Mouse (Mus musculus) midbrain, embryonic 15.5 days (tissue): Measurements from ENCODE around the gene Agbl4. TPM values are rescaled to one million over a fixed set of nuclear protein-coding genes. Genes with fewer than 3 reads are reported as not detected.
"Not testable (repeated sequence)": the region's sequence is repeated elsewhere in the genome, so short reads cannot be mapped to it uniquely, and the experiment has no call there.

Source experiments
- ATAC-seq: fragments of 200-750 bp; cut with Nextera tagmentation; replicated peaks from 2 replicates; pipeline ENCODE4 v1.8.0; 2017; ENCODE audit warnings: moderate TSS enrichment
- H3K27ac ChIP-seq: fragments of 300-500 bp; sonication (generic); 2 replicates; pipeline ENCODE4 v1.5.1; 2015; ENCODE audit warnings: mild to moderate bottlenecking, inconsistent platforms
- H3K27me3 ChIP-seq: fragments of 300-500 bp; sonication (generic); replicated peaks from 2 replicates; pipeline ENCODE4 v1.6.1; 2015; ENCODE audit warnings: inconsistent platforms
- H3K36me3 ChIP-seq: fragments of 300-500 bp; sonication (generic); replicated peaks from 2 replicates; pipeline ENCODE4 v1.6.1; 2015; ENCODE audit warnings: inconsistent platforms
- H3K4me1 ChIP-seq: fragments of 300-500 bp; sonication (generic); 2 replicates; pipeline ENCODE4 v1.6.1; 2015; ENCODE audit warnings: inconsistent platforms
- H3K4me2 ChIP-seq: fragments of 300-500 bp; sonication (generic); 2 replicates; pipeline ENCODE4 v1.6.1; 2015; ENCODE audit warnings: inconsistent platforms, mild to moderate bottlenecking, moderate library complexity
- H3K4me3 ChIP-seq: fragments of 300-500 bp; sonication (generic); 2 replicates; pipeline ENCODE4 v1.5.1; 2015; ENCODE audit warnings: mild to moderate bottlenecking, inconsistent platforms
- H3K9ac ChIP-seq: fragments of 300-500 bp; sonication (generic); 2 replicates; pipeline ENCODE4 v1.6.1; 2015; ENCODE audit warnings: mild to moderate bottlenecking, inconsistent platforms
- H3K9me3 ChIP-seq: fragments of 300-500 bp; sonication (generic); 2 replicates; pipeline ENCODE4 v1.6.1; 2016; ENCODE audit warnings: inconsistent platforms
- WGBS: fragments of 180-500 bp; shearing (Covaris S2); methylation state at CpG from one replicate; pipeline ENCODE4 v1.1.7; 2015; ENCODE audit warnings: mixed read lengths; 5-methylcytosine and 5-hydroxymethylcytosine counted together
- polyA plus RNA-seq: library from polyadenylated mRNA; unstranded; fragments of >200 nt; fragmentation: Nextera tagmentation; extraction: Ambion mirVana; gene quantifications from 2 replicates; pipeline ENCODE4 v1.2.1, GENCODE M21; 2015

Agbl4 gene
- polyA plus RNA-seq, 1 experiment from 2014 or later = 2.7 TPM

DNA sequence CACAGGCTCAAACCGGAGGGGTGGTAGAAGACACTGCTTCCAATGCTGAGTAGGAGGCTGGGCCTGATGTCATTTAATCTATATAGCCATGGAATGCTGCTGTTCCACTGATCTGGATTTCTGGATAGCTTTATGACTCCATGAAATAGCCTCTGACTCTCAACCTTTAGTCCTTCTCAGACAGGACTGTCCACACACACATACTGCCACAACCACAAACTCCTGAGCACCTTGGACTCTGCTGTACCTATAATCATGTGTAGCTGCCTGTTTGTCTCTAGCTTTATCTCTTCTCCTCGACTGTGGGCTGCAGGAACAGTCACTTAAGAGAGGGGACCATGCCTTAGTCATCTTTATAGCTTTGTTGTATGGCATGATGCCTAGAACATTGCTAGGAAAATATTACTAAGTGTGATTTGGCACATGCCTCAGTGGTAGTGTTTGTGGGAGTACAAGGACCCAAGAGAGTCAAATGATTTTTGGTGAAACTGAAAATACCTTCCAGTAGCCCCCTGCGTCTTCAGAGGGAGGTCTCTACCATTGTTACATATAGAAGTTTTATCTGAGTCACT, 817.8 kb downstream of the Agbl4 start:
- Histone ChIP-seq H3K9me3 (no peaks in the 10 kb centered on the region), H3K27me3 (no peaks in the 10 kb centered on the region), H3K4me1 (no peaks in the 10 kb centered on the region), H3K4me2 (no peak overlapping the region), H3K27ac (no peak overlapping the region), H3K36me3 (no peaks in the 10 kb centered on the region), H3K9ac (no peak overlapping the region), H3K4me3 (no peak overlapping the region)
- no peak for ATAC-seq
- 73% methylated on average over 3 of the region's 3 CpGs for WGBS

DNA sequence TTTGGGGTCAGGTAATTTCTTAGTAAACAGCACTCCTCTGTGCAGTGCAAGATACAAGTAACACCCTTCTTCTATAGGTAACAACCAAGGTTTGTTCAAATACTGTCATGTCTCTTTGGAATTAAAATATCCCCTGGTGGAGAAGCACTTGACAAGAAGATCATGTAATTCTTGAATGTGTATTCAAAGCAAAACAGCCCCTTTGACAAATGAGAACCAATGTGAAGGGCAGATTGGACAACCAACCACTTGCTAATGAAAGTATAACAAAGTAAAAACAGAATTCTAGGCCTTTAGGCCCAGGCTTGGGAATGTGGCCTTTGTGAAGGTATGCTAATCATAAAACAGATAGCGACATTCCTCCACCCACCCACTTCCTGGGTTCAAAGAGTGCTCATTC, 821.6 kb downstream of the Agbl4 start:
- not testable (repeated sequence) for H3K4me2 ChIP-seq, H3K4me1 ChIP-seq, H3K27me3 ChIP-seq, H3K9ac ChIP-seq, H3K4me3 ChIP-seq, H3K9me3 ChIP-seq, H3K27ac ChIP-seq, ATAC-seq, H3K36me3 ChIP-seq
- 59% methylated on average over 1 of the region's 1 CpGs for WGBS

DNA sequence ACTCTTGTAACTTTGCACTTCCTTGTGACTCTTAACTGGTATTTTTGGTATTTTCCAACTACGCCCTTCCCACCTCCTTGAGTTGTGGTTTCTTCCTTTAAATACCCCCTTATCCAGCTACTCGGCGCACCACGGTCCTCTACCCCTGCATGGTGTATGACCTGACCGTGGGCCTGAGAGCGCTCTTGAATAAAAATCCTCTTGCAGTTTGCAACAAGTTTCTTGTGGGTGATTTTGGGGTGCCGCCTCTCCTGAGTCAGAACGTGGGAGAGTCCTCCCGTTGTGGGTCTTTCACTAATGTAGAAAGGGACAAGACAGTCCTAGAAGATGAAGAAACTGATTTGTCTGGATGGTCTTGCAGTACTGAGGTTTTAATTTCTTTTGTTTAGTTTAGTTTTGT, 822.1 kb downstream of the Agbl4 start:
- 90% methylated on average over 9 of the region's 9 CpGs for WGBS
- not testable (repeated sequence) for ATAC-seq

DNA sequence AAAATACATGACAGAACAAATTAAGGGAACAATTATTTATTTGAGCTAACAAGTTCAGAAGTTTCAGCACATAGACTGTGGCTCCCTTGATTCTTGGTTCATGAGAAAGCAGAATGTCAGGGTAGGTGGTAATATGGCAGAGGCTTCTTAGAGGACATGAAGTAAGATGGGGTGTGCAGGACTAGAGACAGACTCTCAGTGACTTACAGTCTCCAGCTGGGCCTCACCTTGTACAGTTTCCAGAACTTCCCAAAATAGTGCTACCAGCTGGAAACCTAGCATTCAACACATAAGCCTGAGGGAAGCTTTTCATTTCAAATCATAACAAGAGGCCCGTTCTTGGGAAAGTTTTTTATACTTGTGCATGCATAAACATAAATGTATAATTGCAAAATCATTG, 836.4 kb downstream of the Agbl4 start:
- no peaks in the 10 kb centered on the region for H3K4me1 ChIP-seq
- H3K36me3 ChIP-seq = no peaks in the 10 kb centered on the region
- ATAC-seq = no peak
- no peak overlapping the region for H3K27ac ChIP-seq
- H3K9me3 ChIP-seq = no peaks in the 10 kb centered on the region
- no peak overlapping the region for H3K4me2 ChIP-seq
- H3K4me3 ChIP-seq = no peak overlapping the region
- 74% methylated on average over 1 of the region's 1 CpGs for WGBS
- no peaks in the 10 kb centered on the region for H3K27me3 ChIP-seq
- H3K9ac ChIP-seq = no peak overlapping the region

More for the DNA sequence above, 822.1 kb downstream of the Agbl4 start:
- not testable (repeated sequence) for H3K9me3 ChIP-seq, H3K4me1 ChIP-seq, H3K4me2 ChIP-seq, H3K27me3 ChIP-seq, H3K9ac ChIP-seq, H3K36me3 ChIP-seq, H3K4me3 ChIP-seq, H3K27ac ChIP-seq

GRCm38 (mm10) chr4:111251917-111252316, 854.5 kb downstream of the Agbl4 start:
- no peak for ATAC-seq
- 70% methylated on average over 5 of the region's 5 CpGs for WGBS
- Histone ChIP-seq H3K27me3 (no peaks in the 10 kb centered on the region), H3K9ac (no peak overlapping the region), H3K4me2 (no peak overlapping the region), H3K27ac (no peak overlapping the region), H3K36me3 (no peaks in the 10 kb centered on the region), H3K4me1 (peaks cover 4% of the 10 kb centered on the region; the same call in 1 of the 2 replicates), H3K4me3 (no peak overlapping the region), H3K9me3 (no peaks in the 10 kb centered on the region)

- Histone ChIP-seq H3K4me2 (no peak overlapping the region), H3K4me3 (no peak overlapping the region), H3K36me3 (no peaks in the 10 kb centered on the region), H3K27ac (no peak overlapping the region), H3K9ac (no peak overlapping the region), H3K9me3 (no peaks in the 10 kb centered on the region), H3K4me1 (peaks cover 4% of the 10 kb centered on the region; the same call in 1 of the 2 replicates), H3K27me3 (no peaks in the 10 kb centered on the region)
- peak; percentile 78 for ATAC-seq
- WGBS = 18% methylated on average over 4 of the region's 4 CpGs
These were observed 858.0 kb downstream of the Agbl4 start for GRCm38 (mm10) chr4:111255499-111255898.

DNA sequence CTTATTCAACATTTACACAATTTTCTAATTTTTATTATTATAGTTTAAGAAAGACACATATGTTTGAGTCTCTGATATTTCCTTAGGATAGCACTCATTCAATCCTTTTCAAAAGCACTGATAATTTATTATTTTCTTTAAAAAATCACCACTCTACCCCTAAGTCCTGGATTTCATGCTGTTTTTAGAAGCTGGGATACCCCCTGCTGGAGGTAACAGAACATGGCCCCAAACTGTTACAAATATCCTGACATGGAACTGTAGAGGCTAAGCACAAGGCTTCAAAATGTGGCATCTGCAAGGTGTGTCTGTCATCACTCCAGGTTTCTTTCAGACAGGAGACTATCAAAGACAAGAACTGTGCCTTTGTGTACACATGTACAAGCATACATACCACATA, 859.5 kb downstream of the Agbl4 start:
- Histone ChIP-seq H3K4me1 (peaks cover 4% of the 10 kb centered on the region; the same call in 1 of the 2 replicates), H3K4me2 (no peak overlapping the region), H3K36me3 (no peaks in the 10 kb centered on the region), H3K9ac (no peak overlapping the region), H3K4me3 (no peak overlapping the region), H3K27me3 (no peaks in the 10 kb centered on the region), H3K9me3 (no peaks in the 10 kb centered on the region), H3K27ac (no peak overlapping the region)
- no peak for ATAC-seq

GRCm38 (mm10) chr4:111280936-111281335, 883.5 kb downstream of the Agbl4 start:
- H3K4me3 ChIP-seq = no peak overlapping the region
- ATAC-seq = no peak
- no peaks in the 10 kb centered on the region for H3K36me3 ChIP-seq
- H3K4me1 ChIP-seq = no peaks in the 10 kb centered on the region
- no peaks in the 10 kb centered on the region for H3K27me3 ChIP-seq
- H3K4me2 ChIP-seq = no peak overlapping the region
- no peak overlapping the region for H3K9ac ChIP-seq
- H3K27ac ChIP-seq = no peak overlapping the region
- no peaks in the 10 kb centered on the region for H3K9me3 ChIP-seq
- WGBS = 85% methylated on average over 2 of the region's 2 CpGs

DNA sequence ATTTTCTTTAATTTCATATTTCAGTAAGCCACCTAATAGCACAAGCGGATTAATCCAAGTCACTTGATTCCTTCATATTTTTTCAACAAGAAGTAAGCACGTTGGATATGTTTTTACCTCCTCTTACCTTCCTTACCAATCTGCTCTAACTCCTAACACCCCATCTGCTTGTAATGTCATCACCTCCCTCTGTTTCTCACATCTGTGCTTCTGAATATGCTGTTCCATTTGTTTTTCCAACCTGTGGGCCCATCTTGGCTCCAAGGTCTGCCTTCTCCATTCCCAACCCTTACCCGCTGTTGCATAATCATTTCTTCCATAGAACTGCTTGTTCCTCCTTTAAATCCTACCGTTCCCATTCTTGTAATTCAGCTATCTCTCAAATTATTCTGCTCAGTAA, 884.4 kb downstream of the Agbl4 start:
- Histone ChIP-seq H3K27me3 (no peaks in the 10 kb centered on the region), H3K36me3 (no peaks in the 10 kb centered on the region), H3K9ac (no peak overlapping the region), H3K4me3 (no peak overlapping the region), H3K27ac (no peak overlapping the region), H3K4me1 (no peaks in the 10 kb centered on the region), H3K4me2 (no peak overlapping the region), H3K9me3 (no peaks in the 10 kb centered on the region)
- ATAC-seq = no peak
- WGBS = 94% methylated on average over 4 of the region's 4 CpGs

GRCm38 (mm10) chr4:111284625-111285024, 887.2 kb downstream of the Agbl4 start:
- WGBS = 81% methylated on average over 2 of the region's 2 CpGs
- Histone ChIP-seq H3K9me3 (no peaks in the 10 kb centered on the region), H3K4me2 (no peak overlapping the region), H3K27me3 (no peaks in the 10 kb centered on the region), H3K36me3 (no peaks in the 10 kb centered on the region), H3K4me1 (no peaks in the 10 kb centered on the region), H3K4me3 (no peak overlapping the region), H3K27ac (no peak overlapping the region), H3K9ac (no peak overlapping the region)
- ATAC-seq = no peak

- H3K27ac ChIP-seq = no peak overlapping the region
- WGBS = 52% methylated on average over 3 of the region's 3 CpGs
These were observed 897.2 kb downstream of the Agbl4 start for GRCm38 (mm10) chr4:111294528-111295241.

DNA sequence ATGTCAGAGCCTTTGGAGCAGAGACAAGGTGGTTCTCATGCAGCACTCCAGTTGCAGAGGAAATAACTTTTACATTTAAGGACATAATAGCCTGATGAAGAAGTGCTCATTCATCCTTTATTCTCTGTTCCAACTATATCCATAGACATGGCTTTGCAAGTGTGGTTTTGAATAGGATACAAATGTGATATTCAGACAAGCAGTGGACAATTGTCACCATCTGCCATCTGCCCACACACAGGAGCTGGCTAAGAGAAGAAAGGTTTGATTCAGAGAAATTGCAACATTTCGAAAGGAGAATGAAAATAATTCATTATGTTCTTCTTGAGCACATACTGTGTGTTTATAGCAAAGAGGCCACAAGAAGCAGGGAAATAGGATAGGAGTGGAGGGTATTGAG, 909.1 kb downstream of the Agbl4 start:
- Histone ChIP-seq H3K4me1 (0 out of 2 replicates have a peak, but pooled peaks cover 2% of the 10 kb centered on the region), H3K4me2 (no peak overlapping the region), H3K36me3 (no peaks in the 10 kb centered on the region), H3K9ac (no peak overlapping the region), H3K27me3 (no peaks in the 10 kb centered on the region), H3K4me3 (no peak overlapping the region), H3K27ac (no peak overlapping the region), H3K9me3 (no peaks in the 10 kb centered on the region)
- WGBS = 66% methylated on average over 1 of the region's 1 CpGs
- no peak for ATAC-seq

More at GRCm38 (mm10) chr4:111294528-111295241, 897.2 kb downstream of the Agbl4 start:
- Histone ChIP-seq H3K9ac (no peak overlapping the region), H3K4me1 (no peaks in the 10 kb centered on the region), H3K4me2 (no peak overlapping the region), H3K9me3 (no peaks in the 10 kb centered on the region), H3K27me3 (no peaks in the 10 kb centered on the region), H3K4me3 (no peak overlapping the region), H3K36me3 (no peaks in the 10 kb centered on the region)
- no peak; the same call in 1 of the 2 replicates for ATAC-seq

DNA sequence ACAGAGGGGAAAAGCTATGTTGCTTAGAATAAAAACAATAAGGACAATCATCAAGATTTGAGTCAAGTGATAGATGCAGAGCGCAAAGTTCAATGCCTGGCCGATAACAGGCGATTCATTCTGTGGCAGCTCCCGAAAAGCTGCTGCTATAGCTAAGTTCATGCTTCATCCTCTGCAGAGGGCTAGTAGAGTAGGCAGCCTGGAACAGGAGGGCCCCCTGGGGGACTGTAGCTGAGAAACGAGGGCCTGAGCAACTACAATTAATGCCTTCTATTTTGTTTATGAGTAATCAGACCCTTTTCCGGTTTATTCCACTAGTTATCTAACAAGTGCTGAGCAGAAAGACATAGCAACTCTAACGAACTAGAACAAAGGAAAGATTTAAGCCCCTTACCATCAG, 909.7 kb downstream of the Agbl4 start:
- no peak for ATAC-seq

More for the DNA sequence above, 909.7 kb downstream of the Agbl4 start:
- Histone ChIP-seq H3K27me3 (no peaks in the 10 kb centered on the region), H3K4me1 (0 out of 2 replicates have a peak, but pooled peaks cover 2% of the 10 kb centered on the region), H3K9me3 (no peaks in the 10 kb centered on the region), H3K36me3 (no peaks in the 10 kb centered on the region), H3K4me3 (no peak overlapping the region), H3K4me2 (no peak overlapping the region), H3K9ac (no peak overlapping the region), H3K27ac (no peak overlapping the region)
- WGBS = 54% methylated on average over 7 of the region's 7 CpGs
